Mouse (Mus musculus): Measurements from ENCODE around the gene Ctf2. TPM values are rescaled to one million over a fixed set of nuclear protein-coding genes. Genes with fewer than 3 reads are reported as not detected.
"Not testable (repeated sequence)": the region's sequence is repeated elsewhere in the genome, so short reads cannot be mapped to it uniquely, and the experiment has no call there.

Gene Ctf2
- polyA plus RNA-seq, 1 experiment from 2014 or later = not detected

- no peak for ATAC-seq (replicated peaks; ENCODE audit: insufficient number of reproducible peaks, low FRiP score, low TSS enrichment)
- WGBS (ENCODE audit: insufficient replicate concordance) = 27% methylated on average over 22 of the region's 22 CpGs
- Histone ChIP-seq H3K4me3 (ENCODE audit: low read depth, low read length) (peak overlapping the region; percentile 71), H3K27me3 (ENCODE audit: control insufficient read depth, insufficient read depth, low read length) (no peaks in the 10 kb centered on the region), H3K9ac (ENCODE audit: low read depth, low read length) (peak overlapping the region; percentile 87), H3K27ac (ENCODE audit: low read depth, low read length) (peak overlapping the region; percentile 93; the same call in 1 of the 2 replicates), H3K36me3 (ENCODE audit: control insufficient read depth, insufficient read depth, low read length) (peaks cover 8% of the 10 kb centered on the region; the same call in 1 of the 2 replicates), H3K4me1 (ENCODE audit: control insufficient read depth, insufficient read depth, low read length) (peaks cover 16% of the 10 kb centered on the region), H3K4me2 (peak overlapping the region; percentile 75), H3K9me3 (replicated peaks; ENCODE audit: control insufficient read depth, low read length) (no peaks in the 10 kb centered on the region)
These were observed 24.7 kb downstream of the Ctf2 start for GRCm38 (mm10) chr7:127707045-127707956.

DNA sequence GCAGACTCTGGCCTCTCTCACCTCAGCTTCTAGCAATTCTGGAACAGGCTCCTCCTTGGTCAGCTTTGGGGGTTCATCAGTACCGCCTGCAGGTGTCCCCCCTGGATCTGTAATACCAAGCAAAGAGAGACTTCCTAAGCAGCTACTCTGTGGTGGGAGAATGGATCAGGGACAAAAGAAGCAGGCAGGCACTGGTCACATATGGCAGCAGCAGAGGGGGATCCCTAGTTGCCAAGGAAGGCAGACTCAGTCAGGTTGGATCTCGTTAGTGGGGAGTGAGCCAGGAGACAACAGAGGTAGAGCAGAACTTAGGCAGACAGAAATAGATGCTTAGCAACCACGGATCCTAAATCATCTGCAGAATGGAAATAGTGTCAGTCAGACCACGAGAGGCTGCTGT lies 26.3 kb downstream of the Ctf2 start:
- Histone ChIP-seq H3K4me2 (no peak overlapping the region), H3K27ac (ENCODE audit: low read depth, low read length) (no peak overlapping the region), H3K36me3 (ENCODE audit: control insufficient read depth, insufficient read depth, low read length) (peaks cover 8% of the 10 kb centered on the region; the same call in 1 of the 2 replicates), H3K27me3 (ENCODE audit: control insufficient read depth, insufficient read depth, low read length) (no peaks in the 10 kb centered on the region), H3K9me3 (replicated peaks; ENCODE audit: control insufficient read depth, low read length) (no peaks in the 10 kb centered on the region), H3K4me3 (ENCODE audit: low read depth, low read length) (no peak overlapping the region), H3K9ac (ENCODE audit: low read depth, low read length) (no peak overlapping the region), H3K4me1 (ENCODE audit: control insufficient read depth, insufficient read depth, low read length) (peaks cover 13% of the 10 kb centered on the region)
- ATAC-seq (replicated peaks; ENCODE audit: insufficient number of reproducible peaks, low FRiP score, low TSS enrichment) = no peak
- 71% methylated on average over 4 of the region's 4 CpGs for WGBS (ENCODE audit: insufficient replicate concordance)

GRCm38 (mm10) chr7:127704598-127704997 lies 27.4 kb downstream of the Ctf2 start:
- peaks cover 8% of the 10 kb centered on the region; the same call in 1 of the 2 replicates for H3K36me3 ChIP-seq (ENCODE audit: control insufficient read depth, insufficient read depth, low read length)

DNA sequence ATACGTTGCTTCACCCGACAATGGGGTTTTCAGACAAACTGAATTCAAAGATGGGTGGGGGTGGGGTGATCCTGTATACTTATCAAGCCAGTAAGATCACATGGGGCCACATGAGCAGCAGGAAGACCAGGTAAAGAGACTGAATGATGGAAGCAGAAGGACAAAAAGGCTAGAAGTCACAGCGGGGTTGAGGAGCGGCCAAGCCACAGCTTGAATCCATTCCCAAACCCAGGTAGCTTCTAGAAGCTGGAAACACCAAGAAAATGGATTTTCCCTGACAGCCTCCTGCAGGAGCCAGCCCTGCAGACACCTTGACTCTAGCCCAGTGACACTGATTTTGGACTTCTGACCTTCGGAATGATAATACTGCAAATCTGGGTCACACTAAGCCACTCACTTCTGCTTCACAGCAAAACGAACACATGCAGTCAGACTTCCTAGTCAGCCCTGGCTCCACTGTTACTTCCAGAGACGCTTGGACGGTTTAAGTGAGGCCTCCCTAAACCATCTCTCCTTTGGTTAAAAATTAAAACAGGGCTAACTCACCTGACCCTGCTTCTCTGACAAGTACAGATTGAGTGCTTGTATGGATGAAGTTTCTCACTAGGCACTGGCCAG lies 28.3 kb downstream of the Ctf2 start:
- H3K9me3 ChIP-seq (replicated peaks; ENCODE audit: control insufficient read depth, low read length) = no peaks in the 10 kb centered on the region
- 89% methylated on average over 8 of the region's 8 CpGs for WGBS (ENCODE audit: insufficient replicate concordance)
- no peaks in the 10 kb centered on the region for H3K27me3 ChIP-seq (ENCODE audit: control insufficient read depth, insufficient read depth, low read length)
- no peak overlapping the region for H3K4me2 ChIP-seq
- H3K4me1 ChIP-seq (ENCODE audit: control insufficient read depth, insufficient read depth, low read length) = peaks cover 13% of the 10 kb centered on the region
- H3K4me3 ChIP-seq (ENCODE audit: low read depth, low read length) = no peak overlapping the region
- no peak overlapping the region for H3K27ac ChIP-seq (ENCODE audit: low read depth, low read length)
- H3K9ac ChIP-seq (ENCODE audit: low read depth, low read length) = no peak overlapping the region
- ATAC-seq (replicated peaks; ENCODE audit: insufficient number of reproducible peaks, low FRiP score, low TSS enrichment) = no peak
- peaks cover 8% of the 10 kb centered on the region; the same call in 1 of the 2 replicates for H3K36me3 ChIP-seq (ENCODE audit: control insufficient read depth, insufficient read depth, low read length)

More at GRCm38 (mm10) chr7:127704598-127704997, 27.4 kb downstream of the Ctf2 start:
- Histone ChIP-seq H3K27me3 (ENCODE audit: control insufficient read depth, insufficient read depth, low read length) (no peaks in the 10 kb centered on the region), H3K4me2 (no peak overlapping the region), H3K4me3 (ENCODE audit: low read depth, low read length) (no peak overlapping the region), H3K4me1 (ENCODE audit: control insufficient read depth, insufficient read depth, low read length) (peaks cover 13% of the 10 kb centered on the region), H3K9ac (ENCODE audit: low read depth, low read length) (no peak overlapping the region), H3K27ac (ENCODE audit: low read depth, low read length) (no peak overlapping the region), H3K9me3 (replicated peaks; ENCODE audit: control insufficient read depth, low read length) (no peaks in the 10 kb centered on the region)
- 78% methylated on average over 6 of the region's 6 CpGs for WGBS (ENCODE audit: insufficient replicate concordance)
- ATAC-seq (replicated peaks; ENCODE audit: insufficient number of reproducible peaks, low FRiP score, low TSS enrichment) = no peak

- Histone ChIP-seq H3K4me1 (ENCODE audit: control insufficient read depth, insufficient read depth, low read length) (no peaks in the 10 kb centered on the region), H3K9ac (ENCODE audit: low read depth, low read length) (no peak overlapping the region), H3K9me3 (replicated peaks; ENCODE audit: control insufficient read depth, low read length) (no peaks in the 10 kb centered on the region), H3K4me3 (ENCODE audit: low read depth, low read length) (no peak overlapping the region), H3K36me3 (ENCODE audit: control insufficient read depth, insufficient read depth, low read length) (peaks cover 8% of the 10 kb centered on the region; the same call in 1 of the 2 replicates), H3K27me3 (ENCODE audit: control insufficient read depth, insufficient read depth, low read length) (no peaks in the 10 kb centered on the region), H3K27ac (ENCODE audit: low read depth, low read length) (no peak overlapping the region), H3K4me2 (no peak overlapping the region)
- ATAC-seq (replicated peaks; ENCODE audit: insufficient number of reproducible peaks, low FRiP score, low TSS enrichment) = no peak
- WGBS (ENCODE audit: insufficient replicate concordance) = 69% methylated on average over 3 of the region's 3 CpGs
These were observed 31.1 kb downstream of the Ctf2 start for GRCm38 (mm10) chr7:127700712-127701331.

DNA sequence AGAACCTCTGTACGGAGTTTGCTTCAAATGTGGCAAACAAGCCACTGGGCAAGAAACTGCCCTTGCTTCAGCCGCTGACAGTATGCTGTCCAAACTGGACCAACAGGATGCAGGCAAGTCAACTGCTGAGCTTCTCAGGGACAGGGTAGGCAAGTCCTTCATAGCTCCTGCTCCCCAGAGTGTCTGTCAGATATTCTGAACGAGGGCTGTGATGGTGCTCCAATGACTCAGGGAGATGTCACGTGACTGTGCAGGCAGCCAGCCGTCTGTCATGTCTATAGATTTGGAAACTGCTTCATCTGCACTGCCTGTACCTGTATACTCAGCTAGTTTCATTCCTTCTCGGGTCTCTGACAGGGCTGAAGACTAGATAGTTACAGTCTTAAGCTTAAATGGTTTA lies 33.0 kb downstream of the Ctf2 start:
- H3K4me3 ChIP-seq (ENCODE audit: low read depth, low read length) = no peak overlapping the region
- H3K4me2 ChIP-seq = no peak overlapping the region
- H3K9me3 ChIP-seq (replicated peaks; ENCODE audit: control insufficient read depth, low read length) = no peaks in the 10 kb centered on the region
- ATAC-seq (replicated peaks; ENCODE audit: insufficient number of reproducible peaks, low FRiP score, low TSS enrichment) = no peak
- H3K27ac ChIP-seq (ENCODE audit: low read depth, low read length) = no peak overlapping the region
- no peak overlapping the region for H3K9ac ChIP-seq (ENCODE audit: low read depth, low read length)
- H3K27me3 ChIP-seq (ENCODE audit: control insufficient read depth, insufficient read depth, low read length) = no peaks in the 10 kb centered on the region
- 69% methylated on average over 6 of the region's 6 CpGs for WGBS (ENCODE audit: insufficient replicate concordance)
- H3K36me3 ChIP-seq (ENCODE audit: control insufficient read depth, insufficient read depth, low read length) = peaks cover 6% of the 10 kb centered on the region; the same call in 1 of the 2 replicates
- H3K4me1 ChIP-seq (ENCODE audit: control insufficient read depth, insufficient read depth, low read length) = no peaks in the 10 kb centered on the region

GRCm38 (mm10) chr7:127693730-127694129 lies 38.2 kb downstream of the Ctf2 start:
- not testable (repeated sequence) for H3K4me2 ChIP-seq; H3K27me3 ChIP-seq (ENCODE audit: control insufficient read depth, insufficient read depth, low read length); H3K9ac ChIP-seq (ENCODE audit: low read depth, low read length); ATAC-seq (replicated peaks; ENCODE audit: insufficient number of reproducible peaks, low FRiP score, low TSS enrichment); H3K9me3 ChIP-seq (replicated peaks; ENCODE audit: control insufficient read depth, low read length); H3K27ac ChIP-seq (ENCODE audit: low read depth, low read length); H3K4me3 ChIP-seq (ENCODE audit: low read depth, low read length); H3K36me3 ChIP-seq (ENCODE audit: control insufficient read depth, insufficient read depth, low read length)
- H3K4me1 ChIP-seq (ENCODE audit: control insufficient read depth, insufficient read depth, low read length) = peaks cover 16% of the 10 kb centered on the region
- 84% methylated on average over 7 of the region's 7 CpGs for WGBS (ENCODE audit: insufficient replicate concordance)

- WGBS (ENCODE audit: insufficient replicate concordance) = 87% methylated on average over 8 of the region's 8 CpGs
- no peak for ATAC-seq (replicated peaks; ENCODE audit: insufficient number of reproducible peaks, low FRiP score, low TSS enrichment)
These were observed 38.7 kb downstream of the Ctf2 start for GRCm38 (mm10) chr7:127693290-127693689.

More at GRCm38 (mm10) chr7:127693290-127693689, 38.7 kb downstream of the Ctf2 start:
- H3K9me3 ChIP-seq (replicated peaks; ENCODE audit: control insufficient read depth, low read length) = no peaks in the 10 kb centered on the region
- H3K27ac ChIP-seq (ENCODE audit: low read depth, low read length) = no peak overlapping the region
- H3K4me2 ChIP-seq = no peak overlapping the region
- H3K36me3 ChIP-seq (ENCODE audit: control insufficient read depth, insufficient read depth, low read length) = no peaks in the 10 kb centered on the region
- no peak overlapping the region for H3K4me3 ChIP-seq (ENCODE audit: low read depth, low read length)
- no peak overlapping the region for H3K9ac ChIP-seq (ENCODE audit: low read depth, low read length)
- H3K4me1 ChIP-seq (ENCODE audit: control insufficient read depth, insufficient read depth, low read length) = peaks cover 16% of the 10 kb centered on the region
- no peaks in the 10 kb centered on the region for H3K27me3 ChIP-seq (ENCODE audit: control insufficient read depth, insufficient read depth, low read length)
